Mouse (Mus musculus): ENCODE measurements around the gene Zfp248. TPM values are rescaled to one million over a fixed set of nuclear protein-coding genes. Genes with fewer than 3 reads are reported as not detected.
A peak's percentile ranks its signal among the peaks of the same experiment; 100 is the strongest.

The Zfp248 gene
- total RNA-seq (2017): 5.0 and 7.6 TPM in 2 replicates

- peak; percentile 99 for ATAC-seq (replicated peaks; ENCODE audit: low read depth, poor library complexity, severe bottlenecking)
Measured at GRCm38 (mm10) chr6:118455042-118455631, at the start of gene Zfp248. TSS of gene Zfp248 (minus strand) at chr6:118455528.

- ATAC-seq (replicated peaks; ENCODE audit: low read depth, poor library complexity, severe bottlenecking): no peak
Measured at GRCm38 (mm10) chr6:118499010-118499409, 43.7 kb upstream of the Zfp248 start.

- ATAC-seq (replicated peaks; ENCODE audit: low read depth, poor library complexity, severe bottlenecking): no peak
Measured at GRCm38 (mm10) chr6:118482125-118482524, 26.8 kb upstream of the Zfp248 start.

GRCm38 (mm10) chr6:118478957-118479708 is 23.8 kb upstream of the Zfp248 start, which contains the start of gene Zfp9:
TSS of gene Zfp9 (minus strand) at chr6:118479320.
- peak; percentile 90 for ATAC-seq (replicated peaks; ENCODE audit: low read depth, poor library complexity, severe bottlenecking)

- ATAC-seq (replicated peaks; ENCODE audit: low read depth, poor library complexity, severe bottlenecking): no peak
Measured at GRCm38 (mm10) chr6:118477875-118478785, 22.8 kb upstream of the Zfp248 start.

GRCm38 (mm10) chr6:118462069-118462705 is 6.9 kb upstream of the Zfp248 start:
- ATAC-seq (replicated peaks; ENCODE audit: low read depth, poor library complexity, severe bottlenecking): no peak

- no peak for ATAC-seq (replicated peaks; ENCODE audit: low read depth, poor library complexity, severe bottlenecking)
Measured at GRCm38 (mm10) chr6:118457726-118458125, 2.4 kb upstream of the Zfp248 start.

- no peak for ATAC-seq (replicated peaks; ENCODE audit: low read depth, poor library complexity, severe bottlenecking)
Measured at GRCm38 (mm10) chr6:118454452-118454851, 876 bp downstream of the Zfp248 start.

- ATAC-seq (replicated peaks; ENCODE audit: low read depth, poor library complexity, severe bottlenecking): no peak
Measured at GRCm38 (mm10) chr6:118431502-118431901, 23.8 kb downstream of the Zfp248 start.

- no peak for ATAC-seq (replicated peaks; ENCODE audit: low read depth, poor library complexity, severe bottlenecking)
Measured at GRCm38 (mm10) chr6:118426666-118427065, 28.7 kb downstream of the Zfp248 start.

- peak; percentile 97 for ATAC-seq (replicated peaks; ENCODE audit: low read depth, poor library complexity, severe bottlenecking)
Measured at GRCm38 (mm10) chr6:118419050-118419920, 36.0 kb downstream of the Zfp248 start, which contains the start of gene Bms1. TSS of gene Bms1 (minus strand) at chr6:118419474.

- no peak for ATAC-seq (replicated peaks; ENCODE audit: low read depth, poor library complexity, severe bottlenecking)
Measured at GRCm38 (mm10) chr6:118410428-118410827, 44.9 kb downstream of the Zfp248 start.

- ATAC-seq (replicated peaks; ENCODE audit: low read depth, poor library complexity, severe bottlenecking): no peak
Measured at GRCm38 (mm10) chr6:118408510-118408909, 46.8 kb downstream of the Zfp248 start.

GRCm38 (mm10) chr6:118406421-118406820 is 48.9 kb downstream of the Zfp248 start:
- ATAC-seq (replicated peaks; ENCODE audit: low read depth, poor library complexity, severe bottlenecking): no peak

GRCm38 (mm10) chr6:118390746-118391145 is 64.6 kb downstream of the Zfp248 start:
- ATAC-seq (replicated peaks; ENCODE audit: low read depth, poor library complexity, severe bottlenecking): no peak

- no peak for ATAC-seq (replicated peaks; ENCODE audit: low read depth, poor library complexity, severe bottlenecking)
Measured at GRCm38 (mm10) chr6:118385962-118386361, 69.4 kb downstream of the Zfp248 start.

- ATAC-seq (replicated peaks; ENCODE audit: low read depth, poor library complexity, severe bottlenecking): 0 out of 2 replicates have a peak, but pooled peaks have one; percentile 24
Measured at GRCm38 (mm10) chr6:118381234-118381633, 74.1 kb downstream of the Zfp248 start.

GRCm38 (mm10) chr6:118380630-118381029 is 74.7 kb downstream of the Zfp248 start:
- no peak for ATAC-seq (replicated peaks; ENCODE audit: low read depth, poor library complexity, severe bottlenecking)
